In the genomic region with DNA sequence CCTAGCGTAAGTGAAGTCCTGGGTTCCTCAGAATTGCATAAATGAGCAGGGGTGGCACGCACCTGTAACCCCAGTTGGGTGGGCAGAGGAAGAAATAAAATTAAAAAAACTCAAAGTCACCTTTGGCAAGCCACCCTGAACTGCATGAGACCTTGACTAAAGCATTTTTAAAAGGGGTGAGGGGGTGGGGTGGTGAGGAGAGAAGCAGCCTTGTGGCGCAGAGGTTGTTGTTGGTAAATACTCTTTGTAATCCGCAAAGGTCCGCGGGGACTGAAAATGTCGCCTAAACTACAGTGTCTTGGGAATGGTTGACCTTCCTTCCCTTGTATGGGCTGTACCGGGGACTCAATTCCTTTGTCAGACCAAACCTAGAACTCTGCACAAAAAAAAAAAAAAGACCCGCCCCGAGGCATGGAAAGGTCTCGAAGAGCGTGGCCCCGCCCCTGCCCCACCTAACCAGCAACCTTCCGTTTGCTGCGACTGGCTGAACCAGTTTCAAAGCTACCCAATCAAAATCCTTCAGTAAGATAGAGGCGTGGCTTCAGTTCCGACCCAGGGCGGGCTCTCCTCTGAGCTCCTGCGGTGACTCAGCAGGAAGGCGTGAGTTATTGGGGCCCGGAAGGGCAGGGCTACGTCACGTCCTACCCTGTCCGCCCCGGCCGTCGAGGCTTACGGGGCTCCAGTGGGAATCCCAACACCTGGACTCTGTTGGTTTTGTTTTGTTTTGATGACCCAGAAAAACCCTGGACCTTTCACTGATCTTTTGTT, we compare ENCODE assay signal across 8 mouse cellular contexts. TPM values are rescaled to one million over a fixed set of nuclear protein-coding genes. Genes with fewer than 3 reads are reported as not detected.
DNase-seq lines count a peak whose midpoint lies in the region; ATAC-seq lines count a peak whose summit lies in the region.

No protein-coding gene starts in this region.

- H3K36me3 ChIP-seq in intestine, embryonic 15.5 days = no peaks in the 10 kb centered on the region
- H3K36me3 ChIP-seq in midbrain, embryonic 10.5 days = no peaks in the 10 kb centered on the region

- intact Hi-C loops in gastrocnemius, postnatal 36 days (cut with DNase I) = no loop called here
- intact Hi-C loops in left cerebral cortex, postnatal 25 days (cut with DNase I) = loop anchor here (1.0 to 2.0 kb wide), 2 partner anchors 23 to 53 kb away; a partner anchor contains a TSS

- peaks cover 7% of the 10 kb centered on the region; the same call in 1 of the 2 replicates for H3K4me1 ChIP-seq in intestine, embryonic 15.5 days (replicated peaks)
- peaks cover 27% of the 10 kb centered on the region for H3K4me1 ChIP-seq in midbrain, embryonic 10.5 days

- H3K4me2 ChIP-seq in intestine, embryonic 15.5 days (replicated peaks) = peak overlapping the region; percentile 59

- peak overlapping the region; percentile 26 for H3K4me3 ChIP-seq in intestine, embryonic 15.5 days (replicated peaks)
- H3K4me3 ChIP-seq in midbrain, embryonic 10.5 days = peak overlapping the region; percentile 43

- H3K9ac ChIP-seq in intestine, embryonic 15.5 days = no peak overlapping the region

- no peaks in the 10 kb centered on the region for H3K27me3 ChIP-seq in intestine, embryonic 15.5 days (replicated peaks)
- no peaks in the 10 kb centered on the region for H3K27me3 ChIP-seq in midbrain, embryonic 10.5 days (ENCODE audit: low read depth, poor library complexity, severe bottlenecking)

- DNase-seq in adrenal gland, adult 2 months = peak; percentile 97
- peak; percentile 94 for DNase-seq in embryo, embryonic 11.5 days (ENCODE audit: low read depth, low spot score)
- DNase-seq in gastrocnemius, postnatal 36 days = peak; percentile 84 to 92
- peak; percentile 88 to 98 for DNase-seq in left cerebral cortex, postnatal 25 days (ENCODE audit: low spot score in 2 of 2)
- peak; percentile 93 for DNase-seq in midbrain, embryonic 10.5 days (ENCODE audit: low spot score)
- peak; percentile 78 for DNase-seq in right cerebral cortex, postnatal 4 days
- DNase-seq in MN1 (ENCODE audit: low spot score) = no peak

- peak overlapping the region; percentile 88 for H3K27ac ChIP-seq in intestine, embryonic 15.5 days
- H3K27ac ChIP-seq in midbrain, embryonic 10.5 days (replicated peaks) = peak overlapping the region; percentile 91

- WGBS in intestine, embryonic 15.5 days = 9% methylated on average over 28 of the region's 28 CpGs
- WGBS in midbrain, embryonic 10.5 days = 9% methylated on average over 28 of the region's 28 CpGs

- ATAC-seq in intestine, embryonic 15.5 days = peak; percentile 90

- H3K9me3 ChIP-seq in intestine, embryonic 15.5 days = no peaks in the 10 kb centered on the region
- no peaks in the 10 kb centered on the region for H3K9me3 ChIP-seq in midbrain, embryonic 10.5 days (replicated peaks)

RNA-seq across cellular contexts. Expression of a gene that starts 16.9 kb away (rescaled TPM):
- 1 to 10 TPM; 2.8 to 3.1 TPM for total RNA-seq in adrenal gland, adult 2 months (2021)
- 4.3 and 11.1 TPM in 2 replicates for polyA plus RNA-seq in adrenal gland, adult 2 months (2012; rRNA removed)
- total RNA-seq in gastrocnemius, postnatal 36 days (2021) = 1 to 10 TPM in 1 of 2 experiments, under 1 TPM in 1; 0.57 to 1.1 TPM
- polyA plus RNA-seq in intestine, embryonic 15.5 days (2015; fragmentation: Nextera tagmentation; extraction: Ambion mirVana) = 2.5 and 2.9 TPM in 2 replicates
- total RNA-seq in left cerebral cortex, postnatal 25 days (2021) = 1 to 10 TPM; 2.0 to 2.3 TPM
- polyA plus RNA-seq in midbrain, embryonic 10.5 days (2016; fragmentation: Nextera tagmentation; extraction: Ambion mirVana) = 1.7 TPM in 2 replicates

RNA-seq across cellular contexts. Expression of a gene that starts 22.5 kb away (rescaled TPM):
- not detected for total RNA-seq in adrenal gland, adult 2 months (2021)
- not detected in 2 replicates for polyA plus RNA-seq in adrenal gland, adult 2 months (2012; rRNA removed)
- total RNA-seq in gastrocnemius, postnatal 36 days (2021) = not detected
- 0.80 and 1.5 TPM in 2 replicates for polyA plus RNA-seq in intestine, embryonic 15.5 days (2015; fragmentation: Nextera tagmentation; extraction: Ambion mirVana)
- not detected for total RNA-seq in left cerebral cortex, postnatal 25 days (2021)
- 0.10 TPM in 1 of 2 replicates, not detected in the other for polyA plus RNA-seq in midbrain, embryonic 10.5 days (2016; fragmentation: Nextera tagmentation; extraction: Ambion mirVana)

RNA-seq across cellular contexts. Expression of a gene that starts 23.0 kb away (rescaled TPM):
- 100 to 1,000 TPM; 563 to 611 TPM for total RNA-seq in adrenal gland, adult 2 months (2021)
- polyA plus RNA-seq in adrenal gland, adult 2 months (2012; rRNA removed) = 227 and 268 TPM in 2 replicates
- 100 to 1,000 TPM; 297 to 301 TPM for total RNA-seq in gastrocnemius, postnatal 36 days (2021)
- 151 and 154 TPM in 2 replicates for polyA plus RNA-seq in intestine, embryonic 15.5 days (2015; fragmentation: Nextera tagmentation; extraction: Ambion mirVana)
- 1,000 to 10,000 TPM; 1,217 to 1,308 TPM for total RNA-seq in left cerebral cortex, postnatal 25 days (2021)
- polyA plus RNA-seq in midbrain, embryonic 10.5 days (2016; fragmentation: Nextera tagmentation; extraction: Ambion mirVana) = 270 and 311 TPM in 2 replicates

RNA-seq across cellular contexts. Expression of a gene that starts 37.2 kb away (rescaled TPM):
- total RNA-seq in adrenal gland, adult 2 months (2021) = 10 to 100 TPM; 13.6 to 19.0 TPM
- polyA plus RNA-seq in adrenal gland, adult 2 months (2012; rRNA removed) = 30.1 and 34.3 TPM in 2 replicates
- total RNA-seq in gastrocnemius, postnatal 36 days (2021) = 1 to 10 TPM; 6.0 to 6.4 TPM
- polyA plus RNA-seq in intestine, embryonic 15.5 days (2015; fragmentation: Nextera tagmentation; extraction: Ambion mirVana) = 20.8 and 21.4 TPM in 2 replicates
- 1 to 10 TPM; 8.5 to 8.7 TPM for total RNA-seq in left cerebral cortex, postnatal 25 days (2021)
- polyA plus RNA-seq in midbrain, embryonic 10.5 days (2016; fragmentation: Nextera tagmentation; extraction: Ambion mirVana) = 36.3 and 39.6 TPM in 2 replicates
